Mouse (Mus musculus): ENCODE results near the gene Acads. TPM values are rescaled to one million over a fixed set of nuclear protein-coding genes. Genes with fewer than 3 reads are reported as not detected.
A peak's percentile ranks its signal among the peaks of the same experiment; 100 is the strongest.

Gene Acads
- total and polyA plus RNA-seq, 3 experiments = 31.9 to 56.5 TPM; not detected in 1

- Histone ChIP-seq H3K9ac (ENCODE audit: control insufficient read depth, low read depth, low read length, poor library complexity, severe bottlenecking) (no peak overlapping the region), H3K4me1 (ENCODE audit: control insufficient read depth in 1 of 2, insufficient read depth in 2 of 2, low read length in 2 of 2) (peaks cover 35 to 58% of the 10 kb centered on the region in 2 experiments), H3K36me3 (ENCODE audit: control insufficient read depth in 1 of 2, insufficient read depth in 2 of 2, low read length in 2 of 2) (peaks cover 0 to 62% of the 10 kb centered on the region in 2 experiments; a peak in 2 of 4 replicates), H3K79me2 (ENCODE audit: control insufficient read depth, insufficient read depth, low read length, poor library complexity) (peaks cover 34% of the 10 kb centered on the region), H3K27me3 (ENCODE audit: control insufficient read depth in 1 of 2, insufficient read depth in 2 of 2, low read length in 2 of 2) (no peaks in the 10 kb centered on the region), H3K9me3 (replicated peaks; ENCODE audit: insufficient read depth, low read length) (no peaks in the 10 kb centered on the region), H3K27ac (ENCODE audit: control insufficient read depth, low read depth, low read length) (no peak overlapping the region; the same call in 1 of the 2 replicates), H3K4me3 (ENCODE audit: control insufficient read depth in 1 of 2, insufficient read depth in 1 of 2, low read depth in 2 of 2, low read length in 2 of 2) (no peak overlapping the region)
- no peak for DNase-seq (ENCODE audit: low read depth, low spot score)
- TF ChIP-seq MEF2A (IDR thresholded peaks at IDR 0.05; ENCODE audit: extremely low read depth, insufficient replicate concordance, low read depth, low read length, poor library complexity, severe bottlenecking) = no peak
- no peak for TF ChIP-seq ZC3H11A (IDR thresholded peaks at IDR 0.05; ENCODE audit: low read depth, low read length)
- no peak for TF ChIP-seq NELFE (IDR thresholded peaks at IDR 0.05; ENCODE audit: low read depth, low read length)
- no peak for TF ChIP-seq SIN3A (IDR thresholded peaks at IDR 0.05; ENCODE audit: low read length)
Measured at GRCm38 (mm10) chr5:115063391-115063790, 55.8 kb downstream of the Acads start.

DNA sequence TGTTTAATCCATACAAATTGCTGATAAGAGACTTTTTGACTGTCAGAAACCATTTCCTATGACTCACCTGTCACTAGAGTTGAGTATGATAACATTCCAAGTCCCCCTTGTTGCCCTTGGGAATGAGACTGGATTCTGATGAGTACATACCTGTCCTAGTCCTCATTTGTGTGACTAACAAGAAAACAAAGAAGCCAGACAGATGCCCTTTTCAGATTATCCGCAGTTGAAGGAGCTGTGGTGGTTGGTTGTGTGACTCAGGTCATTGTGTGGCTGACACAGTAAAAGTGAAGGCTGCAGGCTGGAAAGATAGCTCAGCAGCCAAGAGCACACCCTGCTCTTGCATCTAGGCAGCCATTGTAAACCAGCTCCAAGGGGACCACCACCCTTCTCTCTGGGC lies 56.6 kb downstream of the Acads start:
- Histone ChIP-seq H3K27me3 (ENCODE audit: control insufficient read depth in 1 of 2, insufficient read depth in 2 of 2, low read length in 2 of 2) (no peaks in the 10 kb centered on the region), H3K79me2 (ENCODE audit: control insufficient read depth, insufficient read depth, low read length, poor library complexity) (peaks cover 34% of the 10 kb centered on the region), H3K4me3 (ENCODE audit: control insufficient read depth in 1 of 2, insufficient read depth in 1 of 2, low read depth in 2 of 2, low read length in 2 of 2) (no peak overlapping the region), H3K27ac (ENCODE audit: control insufficient read depth, low read depth, low read length) (peak overlapping the region; percentile 40), H3K9ac (ENCODE audit: control insufficient read depth, low read depth, low read length, poor library complexity, severe bottlenecking) (no peak overlapping the region), H3K9me3 (replicated peaks; ENCODE audit: insufficient read depth, low read length) (no peaks in the 10 kb centered on the region), H3K4me1 (ENCODE audit: control insufficient read depth in 1 of 2, insufficient read depth in 2 of 2, low read length in 2 of 2) (peaks cover 35 to 56% of the 10 kb centered on the region in 2 experiments), H3K36me3 (ENCODE audit: control insufficient read depth in 1 of 2, insufficient read depth in 2 of 2, low read length in 2 of 2) (peaks cover 0 to 62% of the 10 kb centered on the region in 2 experiments; a peak in 2 of 4 replicates)
- peak; percentile 76 for DNase-seq (ENCODE audit: low read depth, low spot score)
- TF ChIP-seq TCF12 (IDR thresholded peaks at IDR 0.05; ENCODE audit: low read depth, low read length) = no peak
- peak; percentile 38; the same call in 1 of the 2 replicates for TF ChIP-seq SIN3A (IDR thresholded peaks at IDR 0.05; ENCODE audit: low read length)
- TF ChIP-seq UBTF (IDR thresholded peaks at IDR 0.05; ENCODE audit: borderline replicate concordance, insufficient read depth, low read depth, low read length) = no peak
- TF ChIP-seq TAL1 (IDR thresholded peaks at IDR 0.05; ENCODE audit: low read length) = peak; percentile 78
- TF ChIP-seq ETS1 (IDR thresholded peaks at IDR 0.05; ENCODE audit: low read depth, low read length) = 0 out of 2 replicates have a peak, but pooled peaks have one; percentile 47
- TF ChIP-seq MXI1 (IDR thresholded peaks at IDR 0.05; ENCODE audit: low read depth, low read length) = no peak
- TF ChIP-seq GATA1 (IDR thresholded peaks at IDR 0.05; ENCODE audit: low read depth, low read length) = peak; percentile 50; the same call in 1 of the 2 replicates
- no peak for TF ChIP-seq ZC3H11A (IDR thresholded peaks at IDR 0.05; ENCODE audit: low read depth, low read length)
- peak; percentile 71 to 77 for TF ChIP-seq EP300 (IDR thresholded peaks at IDR 0.05; ENCODE audit: low read depth in 1 of 2, low read length in 2 of 2)

GRCm38 (mm10) chr5:115060977-115061376 lies 58.2 kb downstream of the Acads start:
- Histone ChIP-seq H3K27ac (ENCODE audit: control insufficient read depth, low read depth, low read length) (peak overlapping the region; percentile 98), H3K36me3 (ENCODE audit: control insufficient read depth in 1 of 2, insufficient read depth in 2 of 2, low read length in 2 of 2) (peaks cover 0 to 66% of the 10 kb centered on the region in 2 experiments; a peak in 2 of 4 replicates), H3K9me3 (replicated peaks; ENCODE audit: insufficient read depth, low read length) (no peaks in the 10 kb centered on the region)
- TF ChIP-seq GATA1 (IDR thresholded peaks at IDR 0.05; ENCODE audit: low read depth, low read length) (peak; percentile 50), RAD21 (IDR thresholded peaks at IDR 0.05; ENCODE audit: low read depth, low read length) (no peak), TAL1 (IDR thresholded peaks at IDR 0.05; ENCODE audit: low read length) (no peak), USF1 (IDR thresholded peaks at IDR 0.05; ENCODE audit: low read depth, low read length) (no peak), ETS1 (IDR thresholded peaks at IDR 0.05; ENCODE audit: low read depth, low read length) (0 out of 2 replicates have a peak, but pooled peaks have one; percentile 16), CHD1 (IDR thresholded peaks at IDR 0.05; ENCODE audit: low read depth, low read length) (no peak), RCOR1 (IDR thresholded peaks at IDR 0.05; ENCODE audit: low read depth, low read length) (0 out of 2 replicates have a peak, but pooled peaks have one; percentile 8), CTCF (IDR thresholded peaks at IDR 0.05 in 2 of 3, conservative IDR thresholded peaks at IDR 0.05 in 1 of 3; ENCODE audit: control insufficient read depth in 1 of 3, insufficient read depth in 1 of 3, low read depth in 2 of 3, low read length in 3 of 3, poor library complexity in 1 of 3, severe bottlenecking in 1 of 3) (no peak), MAFK (IDR thresholded peaks at IDR 0.05; ENCODE audit: borderline replicate concordance, low read depth, low read length) (no peak), GABPA (IDR thresholded peaks at IDR 0.05; ENCODE audit: low read depth, low read length) (no peak), NRF1 (IDR thresholded peaks at IDR 0.05; ENCODE audit: insufficient read depth, low read depth, low read length, poor library complexity, severe bottlenecking) (no peak), MXI1 (IDR thresholded peaks at IDR 0.05; ENCODE audit: low read depth, low read length) (no peak), UBTF (IDR thresholded peaks at IDR 0.05; ENCODE audit: borderline replicate concordance, insufficient read depth, low read depth, low read length) (no peak), E2F4 (IDR thresholded peaks at IDR 0.05; ENCODE audit: borderline replicate concordance, low read depth, low read length) (no peak), USF2 (IDR thresholded peaks at IDR 0.05; ENCODE audit: borderline replicate concordance in 1 of 2, insufficient read depth in 1 of 2, low read depth in 1 of 2, low read length in 2 of 2) (no peak), CHD2 (IDR thresholded peaks at IDR 0.05; ENCODE audit: low read length) (no peak), MAX (IDR thresholded peaks at IDR 0.05; ENCODE audit: low read length) (no peak)

More at GRCm38 (mm10) chr5:115060977-115061376, 58.2 kb downstream of the Acads start:
- no peak for DNase-seq (ENCODE audit: low read depth, low spot score)
- Histone ChIP-seq H3K4me3 (ENCODE audit: control insufficient read depth in 1 of 2, insufficient read depth in 1 of 2, low read depth in 2 of 2, low read length in 2 of 2) (no peak overlapping the region), H3K27me3 (ENCODE audit: control insufficient read depth in 1 of 2, insufficient read depth in 2 of 2, low read length in 2 of 2) (no peaks in the 10 kb centered on the region), H3K4me1 (ENCODE audit: control insufficient read depth in 1 of 2, insufficient read depth in 2 of 2, low read length in 2 of 2) (peaks cover 42 to 61% of the 10 kb centered on the region in 2 experiments), H3K79me2 (ENCODE audit: control insufficient read depth, insufficient read depth, low read length, poor library complexity) (peaks cover 27% of the 10 kb centered on the region), H3K9ac (ENCODE audit: control insufficient read depth, low read depth, low read length, poor library complexity, severe bottlenecking) (peak overlapping the region; percentile 15; the same call in 1 of the 2 replicates)
